Comparison of ENCODE assay signal across 24 mouse cellular contexts in genomic region chr1:172396996-172397752, GRCm38 (mm10). TPM values are rescaled to one million over a fixed set of nuclear protein-coding genes. Genes with fewer than 3 reads are reported as not detected.
A peak's percentile ranks its signal among the peaks of the same experiment; 100 is the strongest.
DNase-seq lines count a peak whose midpoint lies in the region; ATAC-seq and TF ChIP-seq lines count a peak whose summit lies in the region.
"Had no signal": no experiment of that assay in that cellular context is flagged by ENCODE, and none has a peak within 500 bp of the region (broad histone marks: within the 10 kb centered on the region; RNA-seq: fewer than 3 reads in every experiment).

No protein-coding gene starts in this region.

- no peak overlapping the region for H3K4me3 ChIP-seq in lung, embryonic 14.5 days (ENCODE audit: low read depth, low read length)
- peak overlapping the region; percentile 22 to 44; a peak in 3 of 4 replicates for H3K4me3 ChIP-seq in MEL (ENCODE audit: control insufficient read depth in 1 of 2, insufficient read depth in 1 of 2, low read depth in 2 of 2, low read length in 2 of 2)
- no peak overlapping the region for H3K4me3 ChIP-seq in intestine, embryonic 16.5 days (ENCODE audit: low read length)
- H3K4me3 ChIP-seq: embryonic facial prominence, embryonic 10.5 days; forebrain, embryonic 13.5 days; heart, embryonic 15.5 days; hindbrain, embryonic 13.5 days had no signal

- peak; percentile 68 for DNase-seq in lung, embryonic 14.5 days
- no peak for DNase-seq in lung, postnatal 14 days
- DNase-seq in MEL (ENCODE audit: low read depth, low spot score), result peak; percentile 75
- peak; percentile 62 for DNase-seq in MEL-GATA-1-ER (ENCODE audit: extremely low read depth, low read depth)
- no peak for DNase-seq in spleen, postnatal 4 days (ENCODE audit: low spot score in 2 of 2)
- no peak for DNase-seq in thymus, postnatal 36 days
- DNase-seq: adrenal gland, postnatal 14 days; cerebellum, adult 11-12 months; cerebellum, adult 9-10 months; cerebellum, postnatal 25 days; forebrain, postnatal 0 days; gastrocnemius, postnatal 14 days; heart, adult 18-20 months; heart, postnatal 14 days had no signal

- no peak overlapping the region for H3K9ac ChIP-seq in lung, embryonic 14.5 days
- H3K9ac ChIP-seq in MEL (ENCODE audit: control insufficient read depth, low read depth, low read length, poor library complexity, severe bottlenecking), result peak overlapping the region; percentile 26; the same call in 1 of the 2 replicates
- no peak overlapping the region for H3K9ac ChIP-seq in intestine, embryonic 16.5 days (ENCODE audit: low read depth, low read length)
- H3K9ac ChIP-seq: forebrain, embryonic 13.5 days; forebrain, postnatal 0 days; heart, embryonic 15.5 days; hindbrain, embryonic 13.5 days had no signal

- no peak overlapping the region for H3K27ac ChIP-seq in lung, embryonic 14.5 days (ENCODE audit: low read depth)
- H3K27ac ChIP-seq in MEL (ENCODE audit: control insufficient read depth, low read depth, low read length), result peak overlapping the region; percentile 18; the same call in 1 of the 2 replicates
- H3K27ac ChIP-seq in intestine, embryonic 16.5 days (ENCODE audit: low read length), result no peak overlapping the region
- H3K27ac ChIP-seq: embryonic facial prominence, embryonic 10.5 days; forebrain, embryonic 13.5 days; heart, embryonic 15.5 days; hindbrain, embryonic 13.5 days; hindbrain, postnatal 0 days had no signal

- WGBS in lung, embryonic 14.5 days, result 48% methylated on average over 9 of the region's 9 CpGs
- 54% methylated on average over 9 of the region's 9 CpGs for WGBS in intestine, embryonic 16.5 days

- no peak overlapping the region for H3K4me2 ChIP-seq in lung, embryonic 14.5 days
- no peak overlapping the region for H3K4me2 ChIP-seq in intestine, embryonic 16.5 days (ENCODE audit: low read depth, low read length)
- H3K4me2 ChIP-seq: forebrain, embryonic 13.5 days; heart, embryonic 11.5 days; heart, embryonic 15.5 days; hindbrain, embryonic 13.5 days had no signal

- H3K27me3 ChIP-seq in lung, embryonic 14.5 days (ENCODE audit: insufficient read depth, low read length), result no peaks in the 10 kb centered on the region
- no peaks in the 10 kb centered on the region for H3K27me3 ChIP-seq in MEL (ENCODE audit: control insufficient read depth in 1 of 2, insufficient read depth in 2 of 2, low read length in 2 of 2)
- no peaks in the 10 kb centered on the region for H3K27me3 ChIP-seq in intestine, embryonic 16.5 days (replicated peaks; ENCODE audit: control insufficient read depth, insufficient read depth, low read length)
- H3K27me3 ChIP-seq: forebrain, embryonic 13.5 days; heart, embryonic 15.5 days; hindbrain, embryonic 13.5 days had no signal

- peak; percentile 64 for ATAC-seq in lung, embryonic 14.5 days (ENCODE audit: insufficient read depth)
- ATAC-seq in intestine, embryonic 16.5 days, result peak; percentile 40; the same call in 1 of the 2 replicates
- ATAC-seq: activated CD4-positive, CD25-positive, alpha-beta regulatory T cell, adult 4 months; forebrain, embryonic 13.5 days; forebrain, postnatal 0 days; hindbrain, postnatal 0 days; Patski had no signal

- peak in 1 of 2 experiments; percentile 13; a peak in 1 of 4 replicates for TF ChIP-seq EP300 in MEL (IDR thresholded peaks at IDR 0.05; ENCODE audit: low read depth in 1 of 2, low read length in 2 of 2)

- H3K79me2 ChIP-seq in MEL (ENCODE audit: control insufficient read depth, insufficient read depth, low read length, poor library complexity), result no peaks in the 10 kb centered on the region

- no peak for TF ChIP-seq POLR2A in MEL (IDR thresholded peaks at IDR 0.05; ENCODE audit: control insufficient read depth in 1 of 2, insufficient read depth in 1 of 2, low read depth in 1 of 2, low read length in 2 of 2, poor library complexity in 1 of 2)

- no peaks in the 10 kb centered on the region for H3K4me1 ChIP-seq in lung, embryonic 14.5 days (ENCODE audit: insufficient read depth)
- peaks cover 3 to 9% of the 10 kb centered on the region in 2 experiments for H3K4me1 ChIP-seq in MEL (ENCODE audit: control insufficient read depth in 1 of 2, insufficient read depth in 2 of 2, low read length in 2 of 2)
- no peaks in the 10 kb centered on the region; the same call in 1 of the 2 replicates for H3K4me1 ChIP-seq in intestine, embryonic 16.5 days (ENCODE audit: control insufficient read depth, insufficient read depth, low read length)

- no peaks in the 10 kb centered on the region for H3K9me3 ChIP-seq in lung, embryonic 14.5 days (ENCODE audit: low read depth, low read length)
- H3K9me3 ChIP-seq in MEL (replicated peaks; ENCODE audit: insufficient read depth, low read length), result no peaks in the 10 kb centered on the region
- H3K9me3 ChIP-seq in intestine, embryonic 16.5 days (ENCODE audit: control insufficient read depth, low read length), result no peaks in the 10 kb centered on the region
- H3K9me3 ChIP-seq: embryonic facial prominence, embryonic 10.5 days; forebrain, embryonic 13.5 days; heart, embryonic 15.5 days; hindbrain, embryonic 13.5 days had no signal

- TF ChIP-seq RAD21 in MEL (IDR thresholded peaks at IDR 0.05; ENCODE audit: low read depth, low read length), result no peak

- no peaks in the 10 kb centered on the region for H3K36me3 ChIP-seq in lung, embryonic 14.5 days (ENCODE audit: insufficient read depth)
- H3K36me3 ChIP-seq in MEL (ENCODE audit: control insufficient read depth in 1 of 2, insufficient read depth in 2 of 2, low read length in 2 of 2), result peaks cover 0 to 11% of the 10 kb centered on the region in 2 experiments; a peak in 2 of 4 replicates
- H3K36me3 ChIP-seq in intestine, embryonic 16.5 days (ENCODE audit: control insufficient read depth, insufficient read depth, low read length), result no peaks in the 10 kb centered on the region
- H3K36me3 ChIP-seq: embryonic facial prominence, embryonic 10.5 days; heart, embryonic 15.5 days; hindbrain, embryonic 13.5 days had no signal

- TF ChIP-seq CTCF in lung, embryonic 14.5 days (IDR thresholded peaks at IDR 0.05; ENCODE audit: low read depth), result no peak
- TF ChIP-seq CTCF in MEL (IDR thresholded peaks at IDR 0.05 in 2 of 3, conservative IDR thresholded peaks at IDR 0.05 in 1 of 3; ENCODE audit: control insufficient read depth in 1 of 3, insufficient read depth in 1 of 3, low read depth in 2 of 3, low read length in 3 of 3, poor library complexity in 1 of 3, severe bottlenecking in 1 of 3), result no peak

TF ChIP-seq in MEL, 35 proteins besides CTCF, POLR2A, EP300 and RAD21:
- no peak for TF ChIP-seq POLR2AphosphoS2 (IDR thresholded peaks at IDR 0.05; ENCODE audit: low read length)
- no peak for TF ChIP-seq TCF12 (IDR thresholded peaks at IDR 0.05; ENCODE audit: low read depth, low read length)
- no peak for TF ChIP-seq MYB (IDR thresholded peaks at IDR 0.05; ENCODE audit: low read depth, low read length)
- peak; percentile 23; the same call in 1 of the 2 replicates for TF ChIP-seq RCOR1 (IDR thresholded peaks at IDR 0.05; ENCODE audit: low read depth, low read length)
- no peak for TF ChIP-seq ELF1 (IDR thresholded peaks at IDR 0.05; ENCODE audit: low read depth, low read length)
- no peak for TF ChIP-seq MAZ (IDR thresholded peaks at IDR 0.05; ENCODE audit: low read depth, low read length)
- no peak for TF ChIP-seq KAT2A (conservative IDR thresholded peaks at IDR 0.05; ENCODE audit: low read depth, low read length)
- TF ChIP-seq MAX (IDR thresholded peaks at IDR 0.05; ENCODE audit: low read length), result no peak; the same call in 1 of the 2 replicates
- no peak for TF ChIP-seq E2F4 (IDR thresholded peaks at IDR 0.05; ENCODE audit: borderline replicate concordance, low read depth, low read length)
- TF ChIP-seq NRF1 (IDR thresholded peaks at IDR 0.05; ENCODE audit: insufficient read depth, low read depth, low read length, poor library complexity, severe bottlenecking), result peak; percentile 44; the same call in 1 of the 2 replicates
- TF ChIP-seq SMC3 (IDR thresholded peaks at IDR 0.05; ENCODE audit: low read depth, low read length), result no peak
- no peak for TF ChIP-seq POLR2AphosphoS5 (IDR thresholded peaks at IDR 0.05; ENCODE audit: borderline replicate concordance, low read depth, low read length)
- TF ChIP-seq ZNF384 (IDR thresholded peaks at IDR 0.05; ENCODE audit: low read depth, low read length), result peak; percentile 70
- TF ChIP-seq GATA1 (IDR thresholded peaks at IDR 0.05; ENCODE audit: low read depth, low read length), result peak; percentile 19; the same call in 1 of the 2 replicates
- TF ChIP-seq USF2 (IDR thresholded peaks at IDR 0.05; ENCODE audit: borderline replicate concordance in 1 of 2, insufficient read depth in 1 of 2, low read depth in 1 of 2, low read length in 2 of 2), result no peak
- TF ChIP-seq HCFC1 (IDR thresholded peaks at IDR 0.05; ENCODE audit: low read depth, low read length), result no peak
- no peak for TF ChIP-seq BHLHE40 (IDR thresholded peaks at IDR 0.05; ENCODE audit: borderline replicate concordance, low read depth, low read length)
- no peak for TF ChIP-seq SIN3A (IDR thresholded peaks at IDR 0.05; ENCODE audit: low read length)
- no peak for TF ChIP-seq MAFK (IDR thresholded peaks at IDR 0.05; ENCODE audit: borderline replicate concordance, low read depth, low read length)
- TF ChIP-seq CHD1 (IDR thresholded peaks at IDR 0.05; ENCODE audit: low read depth, low read length), result no peak
- no peak for TF ChIP-seq MEF2A (IDR thresholded peaks at IDR 0.05; ENCODE audit: extremely low read depth, insufficient replicate concordance, low read depth, low read length, poor library complexity, severe bottlenecking)
- TF ChIP-seq MYC (IDR thresholded peaks at IDR 0.05; ENCODE audit: low read depth, low read length), result no peak
TF ChIP-seq in MEL: peak in this region for 4.

RNA-seq across cellular contexts. Expression of gene Pigm, which starts 20.8 kb away (rescaled TPM):
- polyA plus RNA-seq in lung, embryonic 14.5 days (2014; fragmentation: Nextera tagmentation; extraction: Ambion mirVana), result 9.0 and 9.9 TPM in 2 replicates
- 8.3 and 8.6 TPM in 2 replicates for total RNA-seq in MEL (2012; rRNA removed)
- 10 to 100 TPM in 1 of 2 experiments, not detected in 1; 11.3 TPM for polyA plus RNA-seq in MEL (2012; ENCODE audit: insufficient read depth in 1 of 2, insufficient read length in 2 of 2, low read depth in 1 of 2, low replicate concordance in 2 of 2, missing spikeins in 1 of 2)
- polyA plus RNA-seq in intestine, embryonic 16.5 days (2015; fragmentation: Nextera tagmentation; extraction: Ambion mirVana), result 5.0 and 5.6 TPM in 2 replicates

RNA-seq across cellular contexts. Expression of gene Kcnj10, which starts 56.2 kb away (rescaled TPM):
- 0.18 and 0.24 TPM in 2 replicates for polyA plus RNA-seq in lung, embryonic 14.5 days (2014; fragmentation: Nextera tagmentation; extraction: Ambion mirVana)
- total RNA-seq in MEL (2012; rRNA removed), result 0.03 and 0.04 TPM in 2 replicates
- under 1 TPM in 1 of 2 experiments, not detected in 1; 0.72 TPM for polyA plus RNA-seq in MEL (2012; ENCODE audit: insufficient read depth in 1 of 2, insufficient read length in 2 of 2, low read depth in 1 of 2, low replicate concordance in 2 of 2, missing spikeins in 1 of 2)
- 0.07 and 0.10 TPM in 2 replicates for polyA plus RNA-seq in intestine, embryonic 16.5 days (2015; fragmentation: Nextera tagmentation; extraction: Ambion mirVana)
- total RNA-seq: hematopoietic stem cell, adult 5-6 weeks had no signal

Comparison
In these comparisons a context has a peak if more than half of its experiments do, and no peak if none do; other contexts are left out.
1. DNase-seq: peak in lung, embryonic 14.5 days (single experiment), MEL (single experiment) and MEL-GATA-1-ER (single experiment); none in lung, postnatal 14 days (single experiment), spleen, postnatal 4 days (0 of 2) and thymus, postnatal 36 days (0 of 2).
2. H3K4me3 ChIP-seq: peak in MEL (2 of 2); none in lung, embryonic 14.5 days (single experiment) and intestine, embryonic 16.5 days (single experiment).